Mouse (Mus musculus): ENCODE results near the gene Slx4. TPM values are rescaled to one million over a fixed set of nuclear protein-coding genes. Genes with fewer than 3 reads are reported as not detected.
"Not testable (repeated sequence)": the region's sequence is repeated elsewhere in the genome, so short reads cannot be mapped to it uniquely, and the experiment has no call there.

Slx4 gene
- total RNA-seq, 2 experiments from 2014 or later, result 19.2 to 23.5 TPM

GRCm38 (mm10) chr16:4014040-4014668, 10.6 kb upstream of the Slx4 start:
- ATAC-seq (ENCODE audit: poor library complexity, severe bottlenecking), result no peak

GRCm38 (mm10) chr16:4012882-4013570, 9.5 kb upstream of the Slx4 start:
- no peak for ATAC-seq (ENCODE audit: poor library complexity, severe bottlenecking)

GRCm38 (mm10) chr16:3988410-3988809, 15.2 kb downstream of the Slx4 start:
- ATAC-seq (ENCODE audit: poor library complexity, severe bottlenecking), result peak; percentile 47

GRCm38 (mm10) chr16:3983146-3983700, 20.3 kb downstream of the Slx4 start:
- ATAC-seq (ENCODE audit: poor library complexity, severe bottlenecking), result no peak

- peak; percentile 69 for ATAC-seq (ENCODE audit: poor library complexity, severe bottlenecking)
These were observed 21.4 kb downstream of the Slx4 start for GRCm38 (mm10) chr16:3982173-3982572.

- ATAC-seq (ENCODE audit: poor library complexity, severe bottlenecking), result no peak
These were observed 26.9 kb downstream of the Slx4 start for GRCm38 (mm10) chr16:3976712-3977111.

- ATAC-seq (ENCODE audit: poor library complexity, severe bottlenecking), result peak; percentile 83
These were observed 27.3 kb downstream of the Slx4 start, which contains the start of gene Nlrc3 for GRCm38 (mm10) chr16:3976251-3976671. Nlrc3 (minus strand) TSS chr16:3976632.

GRCm38 (mm10) chr16:3975658-3976057, 27.9 kb downstream of the Slx4 start:
- ATAC-seq (ENCODE audit: poor library complexity, severe bottlenecking), result no peak

GRCm38 (mm10) chr16:3974456-3974855, 29.1 kb downstream of the Slx4 start:
- ATAC-seq (ENCODE audit: poor library complexity, severe bottlenecking), result not testable (repeated sequence)

- ATAC-seq (ENCODE audit: poor library complexity, severe bottlenecking), result no peak
These were observed 38.0 kb downstream of the Slx4 start for GRCm38 (mm10) chr16:3965534-3965933.

GRCm38 (mm10) chr16:3964990-3965389, 38.6 kb downstream of the Slx4 start:
- no peak for ATAC-seq (ENCODE audit: poor library complexity, severe bottlenecking)

- no peak for ATAC-seq (ENCODE audit: poor library complexity, severe bottlenecking)
These were observed 44.3 kb downstream of the Slx4 start for GRCm38 (mm10) chr16:3959261-3959660.

- ATAC-seq (ENCODE audit: poor library complexity, severe bottlenecking), result no peak
These were observed 47.2 kb downstream of the Slx4 start for GRCm38 (mm10) chr16:3956369-3956768.

- ATAC-seq (ENCODE audit: poor library complexity, severe bottlenecking), result no peak
These were observed 52.4 kb downstream of the Slx4 start for GRCm38 (mm10) chr16:3951141-3951540.

- ATAC-seq (ENCODE audit: poor library complexity, severe bottlenecking), result no peak
These were observed 68.9 kb downstream of the Slx4 start for GRCm38 (mm10) chr16:3934701-3935100.

GRCm38 (mm10) chr16:3934091-3934490, 69.5 kb downstream of the Slx4 start:
- peak; percentile 41 for ATAC-seq (ENCODE audit: poor library complexity, severe bottlenecking)

- ATAC-seq (ENCODE audit: poor library complexity, severe bottlenecking), result no peak
These were observed 70.0 kb downstream of the Slx4 start for GRCm38 (mm10) chr16:3933536-3933935.

- ATAC-seq (ENCODE audit: poor library complexity, severe bottlenecking), result peak; percentile 96
These were observed 74.4 kb downstream of the Slx4 start for GRCm38 (mm10) chr16:3929151-3929550.
